In the genomic region with DNA sequence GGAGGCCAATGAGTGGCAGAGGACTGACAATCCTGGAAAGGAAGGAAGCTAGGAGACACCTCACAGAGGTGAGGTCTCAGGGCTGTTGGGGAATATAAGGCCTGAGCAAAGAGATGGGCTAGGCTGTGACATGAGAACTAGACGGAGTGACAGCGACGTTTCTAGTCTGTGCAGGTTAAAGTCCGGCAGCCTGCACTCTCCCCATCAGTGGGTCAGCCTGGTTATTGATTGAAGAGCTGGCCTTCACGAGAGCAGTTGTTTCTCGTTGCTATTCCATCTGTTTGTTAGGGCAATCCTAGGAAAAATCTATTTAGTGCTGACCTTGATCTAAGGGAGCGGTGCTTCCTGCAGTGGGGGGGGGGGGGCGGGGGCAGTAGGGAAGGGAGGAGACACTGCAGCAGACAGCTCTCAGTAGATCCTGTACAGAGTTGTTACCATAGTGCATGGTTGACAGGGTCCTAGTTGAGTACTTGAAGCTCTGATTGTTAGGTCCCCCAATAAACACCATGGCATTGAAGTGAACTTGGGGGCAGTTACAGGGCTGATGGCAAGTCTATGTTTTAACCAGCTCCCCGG, we compare ENCODE assay signal across 23 mouse cellular contexts. TPM values are rescaled to one million over a fixed set of nuclear protein-coding genes. Genes with fewer than 3 reads are reported as not detected.
DNase-seq lines count a peak whose midpoint lies in the region; ATAC-seq and TF ChIP-seq lines count a peak whose summit lies in the region.
"Had no signal": no experiment of that assay in that cellular context is flagged by ENCODE, and none has a peak within 500 bp of the region (broad histone marks: within the 10 kb centered on the region; RNA-seq: fewer than 3 reads in every experiment).

No protein-coding gene starts in this region.

- WGBS in kidney, embryonic 14.5 days, result 72% methylated on average over 9 of the region's 9 CpGs
- WGBS in liver, embryonic 15.5 days (ENCODE audit: insufficient replicate concordance), result 57% methylated on average over 9 of the region's 9 CpGs

- no peaks in the 10 kb centered on the region for H3K36me3 ChIP-seq in kidney, embryonic 14.5 days (ENCODE audit: control insufficient read depth, insufficient read depth, low read length)
- H3K36me3 ChIP-seq in testis, adult 2 months (ENCODE audit: control insufficient read depth, insufficient read depth, low read length), result no peaks in the 10 kb centered on the region
- H3K36me3 ChIP-seq in liver, embryonic 15.5 days (replicated peaks), result no peaks in the 10 kb centered on the region
- H3K36me3 ChIP-seq: embryonic facial prominence, embryonic 10.5 days; forebrain, embryonic 15.5 days; heart, embryonic 12.5 days; limb, embryonic 13.5 days; lung, embryonic 15.5 days; midbrain, embryonic 15.5 days; neural tube, embryonic 12.5 days had no signal

- ATAC-seq in kidney, embryonic 14.5 days (ENCODE audit: low FRiP score, low TSS enrichment), result no peak
- peak; percentile 81 for ATAC-seq in liver, embryonic 15.5 days (ENCODE audit: insufficient read depth)
- ATAC-seq: forebrain, embryonic 15.5 days; hindbrain, postnatal 0 days; midbrain, embryonic 15.5 days had no signal

- H3K4me3 ChIP-seq in kidney, embryonic 14.5 days (ENCODE audit: low read length), result no peak overlapping the region
- H3K4me3 ChIP-seq in testis, adult 2 months (ENCODE audit: control insufficient read depth, low read depth, low read length), result peak overlapping the region; percentile 62; the same call in 1 of the 2 replicates
- H3K4me3 ChIP-seq in liver, embryonic 15.5 days (replicated peaks), result no peak overlapping the region
- H3K4me3 ChIP-seq: embryonic facial prominence, embryonic 10.5 days; forebrain, embryonic 15.5 days; heart, embryonic 12.5 days; limb, embryonic 13.5 days; lung, embryonic 15.5 days; midbrain, embryonic 15.5 days; neural tube, embryonic 12.5 days had no signal

- no peak for TF ChIP-seq POLR2A in testis, adult 2 months (IDR thresholded peaks at IDR 0.05; ENCODE audit: control insufficient read depth, low read depth, low read length)

- H3K9ac ChIP-seq in kidney, embryonic 14.5 days (ENCODE audit: low read depth, low read length), result no peak overlapping the region
- H3K9ac ChIP-seq in liver, embryonic 15.5 days, result no peak overlapping the region
- H3K9ac ChIP-seq: forebrain, embryonic 15.5 days; heart, embryonic 12.5 days; limb, embryonic 13.5 days; lung, embryonic 15.5 days; midbrain, embryonic 15.5 days; neural tube, embryonic 12.5 days had no signal

- H3K4me2 ChIP-seq in kidney, embryonic 14.5 days (replicated peaks; ENCODE audit: low read depth, low read length), result no peak overlapping the region
- no peak overlapping the region for H3K4me2 ChIP-seq in liver, embryonic 15.5 days
- H3K4me2 ChIP-seq: forebrain, embryonic 15.5 days; heart, embryonic 12.5 days; limb, embryonic 13.5 days; lung, embryonic 15.5 days; midbrain, embryonic 15.5 days; neural tube, embryonic 12.5 days had no signal

- no peaks in the 10 kb centered on the region for H3K4me1 ChIP-seq in kidney, embryonic 14.5 days (ENCODE audit: control insufficient read depth, insufficient read depth, low read length)
- H3K4me1 ChIP-seq in testis, adult 2 months (ENCODE audit: control insufficient read depth, insufficient read depth, low read length), result no peaks in the 10 kb centered on the region
- no peaks in the 10 kb centered on the region for H3K4me1 ChIP-seq in liver, embryonic 15.5 days (replicated peaks)
- H3K4me1 ChIP-seq: embryonic facial prominence, embryonic 10.5 days; forebrain, embryonic 15.5 days; heart, embryonic 12.5 days; limb, embryonic 13.5 days; lung, embryonic 15.5 days; midbrain, embryonic 15.5 days; neural tube, embryonic 12.5 days had no signal

- H3K9me3 ChIP-seq in kidney, embryonic 14.5 days (ENCODE audit: control insufficient read depth, low read length), result no peaks in the 10 kb centered on the region
- no peaks in the 10 kb centered on the region for H3K9me3 ChIP-seq in liver, embryonic 15.5 days (replicated peaks)
- H3K9me3 ChIP-seq: embryonic facial prominence, embryonic 10.5 days; forebrain, embryonic 15.5 days; heart, embryonic 12.5 days; limb, embryonic 13.5 days; lung, embryonic 15.5 days; midbrain, embryonic 15.5 days; neural tube, embryonic 12.5 days had no signal

- TF ChIP-seq CTCF in testis, adult 2 months (IDR thresholded peaks at IDR 0.05; ENCODE audit: control insufficient read depth, insufficient read depth, insufficient replicate concordance, low read depth, low read length), result no peak

- peak; percentile 13 for DNase-seq in kidney, adult 11 months
- DNase-seq in testis, postnatal 14 days (ENCODE audit: low spot score), result no peak
- no peak for DNase-seq in layer of hippocampus, postnatal 10 days (ENCODE audit: low spot score in 2 of 2)
- DNase-seq in frontal cortex, postnatal 14 days (ENCODE audit: low spot score in 2 of 2), result no peak
- DNase-seq: adrenal gland, postnatal 36 days; cerebellum, adult 11 months; cerebellum, adult 9-11 months; gastrocnemius, postnatal 10 days; heart, postnatal 14 days; lung, postnatal 36 days; right cerebral cortex, postnatal 14 days; thymus, postnatal 14 days had no signal

- no peak overlapping the region for H3K27ac ChIP-seq in kidney, embryonic 14.5 days (ENCODE audit: low read depth, low read length)
- no peak overlapping the region for H3K27ac ChIP-seq in testis, adult 2 months (ENCODE audit: control insufficient read depth, insufficient read depth, low read depth, low read length)
- no peak overlapping the region for H3K27ac ChIP-seq in liver, embryonic 15.5 days (replicated peaks)
- H3K27ac ChIP-seq: embryonic facial prominence, embryonic 10.5 days; forebrain, embryonic 15.5 days; hindbrain, postnatal 0 days; limb, embryonic 13.5 days; lung, embryonic 15.5 days; midbrain, embryonic 15.5 days; neural tube, embryonic 12.5 days had no signal

- no peaks in the 10 kb centered on the region for H3K27me3 ChIP-seq in kidney, embryonic 14.5 days (ENCODE audit: control insufficient read depth, insufficient read depth, low read length)
- no peaks in the 10 kb centered on the region for H3K27me3 ChIP-seq in testis, adult 2 months (ENCODE audit: control insufficient read depth, insufficient read depth, low read length)
- H3K27me3 ChIP-seq in liver, embryonic 15.5 days, result no peaks in the 10 kb centered on the region
- H3K27me3 ChIP-seq: forebrain, embryonic 15.5 days; heart, embryonic 12.5 days; limb, embryonic 13.5 days; lung, embryonic 15.5 days; midbrain, embryonic 15.5 days; neural tube, embryonic 12.5 days had no signal

RNA-seq across cellular contexts. Expression of gene Ank, which starts 21.6 kb away (rescaled TPM):
- polyA plus RNA-seq in kidney, embryonic 14.5 days (2014; fragmentation: Nextera tagmentation; extraction: Ambion mirVana), result 6.1 and 10.3 TPM in 2 replicates
- polyA plus RNA-seq in testis, adult 2 months (2012; rRNA removed), result 7.7 and 9.1 TPM in 2 replicates
- 10.5 and 10.8 TPM in 2 replicates for polyA plus RNA-seq in liver, embryonic 15.5 days (2015; fragmentation: Nextera tagmentation; extraction: Ambion mirVana)
- total RNA-seq in layer of hippocampus, postnatal 10 days (2021), result 100 to 1,000 TPM; 124 to 138 TPM
